Mouse (Mus musculus): Measurements from ENCODE around the gene Mau2.
"Not testable (repeated sequence)": the region's sequence is repeated elsewhere in the genome, so short reads cannot be mapped to it uniquely, and the experiment has no call there.

Gene Mau2

GRCm38 (mm10) chr8:70023596-70023995, 18.9 kb downstream of the Mau2 start:
- DNase-seq (ENCODE audit: low spot score) = no peak

DNA sequence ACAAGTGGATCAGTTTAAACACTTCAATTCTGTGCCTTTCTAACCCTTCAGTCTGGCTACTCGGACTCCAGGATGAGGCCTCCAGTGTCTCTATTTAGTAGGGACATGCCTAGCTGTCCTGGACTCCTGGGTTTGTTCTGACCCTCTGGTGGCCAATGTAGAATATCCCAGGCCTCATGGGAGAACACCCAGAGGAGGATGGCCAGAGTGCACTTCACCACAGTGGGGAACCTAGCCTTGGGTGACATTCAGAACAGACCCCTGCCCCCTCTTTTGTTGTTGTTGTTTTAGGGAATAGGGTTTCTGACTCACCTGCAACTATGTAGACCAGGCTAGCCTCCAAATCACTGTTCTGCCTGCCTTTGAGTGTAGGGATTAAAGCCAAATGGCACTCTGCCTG, 27.5 kb downstream of the Mau2 start:
- DNase-seq (ENCODE audit: low spot score) = no peak

- no peak for DNase-seq (ENCODE audit: low spot score)
Measured at GRCm38 (mm10) chr8:70012763-70013162, 29.8 kb downstream of the Mau2 start.

GRCm38 (mm10) chr8:70012350-70012749, 30.2 kb downstream of the Mau2 start:
- DNase-seq (ENCODE audit: low spot score) = no peak

GRCm38 (mm10) chr8:70010796-70011195, 31.7 kb downstream of the Mau2 start:
- DNase-seq (ENCODE audit: low spot score) = not testable (repeated sequence)

GRCm38 (mm10) chr8:70005178-70005577, 37.4 kb downstream of the Mau2 start:
- no peak for DNase-seq (ENCODE audit: low spot score)

- DNase-seq (ENCODE audit: low spot score) = no peak
Measured at GRCm38 (mm10) chr8:70004345-70004744, 38.2 kb downstream of the Mau2 start.

GRCm38 (mm10) chr8:70003204-70003657, 39.3 kb downstream of the Mau2 start:
- no peak for DNase-seq (ENCODE audit: low spot score)

DNA sequence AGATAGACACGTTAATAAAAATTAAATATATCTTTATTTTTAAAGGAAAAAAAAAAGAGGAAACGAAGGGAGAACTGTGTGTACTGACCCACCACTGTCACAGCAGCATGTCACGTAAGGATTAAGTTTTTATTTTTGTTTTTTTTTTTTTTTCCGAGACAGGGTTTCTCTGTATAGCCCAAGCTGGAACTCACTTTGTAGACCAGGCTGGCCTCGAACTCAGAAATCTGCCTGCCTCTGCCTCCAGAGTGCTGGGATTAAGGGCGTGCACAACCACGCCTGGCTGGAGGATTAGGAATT, 40.7 kb downstream of the Mau2 start:
- not testable (repeated sequence) for DNase-seq (ENCODE audit: low spot score)

DNA sequence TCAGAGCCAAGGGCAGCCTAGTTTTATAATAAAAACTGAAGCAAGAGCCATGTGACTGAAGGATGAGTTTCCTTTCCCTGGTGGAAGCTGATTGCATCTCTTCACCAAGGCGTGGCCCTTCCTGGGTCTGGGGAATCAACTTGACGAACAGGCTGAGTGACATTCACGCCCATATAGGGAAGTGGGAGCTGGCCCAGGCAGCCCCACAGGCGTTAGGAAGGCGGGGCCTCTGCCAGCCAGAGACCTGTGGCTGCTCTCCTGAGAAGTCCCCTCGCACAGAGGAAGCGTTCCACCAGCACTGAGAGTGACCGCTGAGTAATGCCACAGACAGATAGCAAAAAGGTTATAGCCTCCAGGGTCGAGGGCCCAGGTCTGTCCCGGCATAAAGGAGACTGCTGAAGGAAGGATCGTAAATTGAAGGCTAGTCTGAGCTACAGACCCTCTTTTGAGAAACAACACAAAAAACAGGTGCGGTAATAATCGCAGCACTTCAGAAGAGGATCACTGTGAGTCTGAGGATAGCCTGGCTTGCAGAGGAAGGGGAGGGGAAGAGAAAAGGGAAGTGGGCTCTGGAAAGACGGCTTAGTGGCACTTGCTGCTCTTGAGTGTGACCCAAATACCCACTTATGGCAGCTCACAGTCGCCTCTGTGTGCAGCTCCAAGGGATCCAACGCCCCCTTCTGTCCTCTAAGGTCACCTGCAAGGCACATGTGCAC, 41.2 kb downstream of the Mau2 start:
- DNase-seq (ENCODE audit: low spot score) = peak; percentile 90

- DNase-seq (ENCODE audit: low spot score) = no peak
Measured at GRCm38 (mm10) chr8:70000226-70000625, 42.3 kb downstream of the Mau2 start.

DNA sequence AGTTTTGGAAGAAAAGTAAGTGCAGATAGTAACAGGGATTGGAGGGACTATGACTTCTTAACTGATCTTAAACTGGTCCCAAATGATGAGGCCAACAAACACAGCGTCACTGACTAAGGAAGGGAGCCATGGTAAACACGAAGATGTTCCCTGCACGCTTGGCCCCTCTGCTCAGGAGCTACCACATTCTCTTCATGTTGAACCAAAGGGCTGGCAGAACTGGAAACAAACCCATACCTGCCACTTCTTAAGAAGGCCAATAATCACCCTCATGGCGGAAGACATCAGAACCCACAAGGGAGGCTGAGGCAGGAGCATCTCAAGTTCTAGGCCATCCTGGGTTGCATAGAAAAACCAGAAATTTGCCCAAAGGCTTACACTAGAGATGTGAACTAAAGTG, 43.3 kb downstream of the Mau2 start:
- DNase-seq (ENCODE audit: low spot score) = no peak

DNA sequence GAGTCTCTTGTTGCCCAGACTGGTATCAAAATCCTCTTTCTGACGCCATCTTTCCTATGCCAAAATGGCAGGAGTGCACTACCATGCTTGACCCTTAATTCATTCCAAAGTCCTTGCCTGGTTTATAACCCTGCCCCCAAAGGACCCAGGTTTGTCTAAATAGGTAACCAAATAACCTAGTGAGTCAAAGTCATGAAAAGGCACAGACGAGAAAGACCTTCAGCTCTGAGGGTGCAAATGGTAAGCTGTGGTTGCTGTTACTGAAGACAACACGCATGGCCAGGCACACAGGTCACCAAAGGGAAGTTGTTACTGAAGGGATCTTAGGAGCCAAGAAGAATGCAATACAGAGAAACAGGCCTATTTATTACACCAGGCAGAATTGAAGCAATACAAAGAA, 43.8 kb downstream of the Mau2 start:
- no peak for DNase-seq (ENCODE audit: low spot score)

DNA sequence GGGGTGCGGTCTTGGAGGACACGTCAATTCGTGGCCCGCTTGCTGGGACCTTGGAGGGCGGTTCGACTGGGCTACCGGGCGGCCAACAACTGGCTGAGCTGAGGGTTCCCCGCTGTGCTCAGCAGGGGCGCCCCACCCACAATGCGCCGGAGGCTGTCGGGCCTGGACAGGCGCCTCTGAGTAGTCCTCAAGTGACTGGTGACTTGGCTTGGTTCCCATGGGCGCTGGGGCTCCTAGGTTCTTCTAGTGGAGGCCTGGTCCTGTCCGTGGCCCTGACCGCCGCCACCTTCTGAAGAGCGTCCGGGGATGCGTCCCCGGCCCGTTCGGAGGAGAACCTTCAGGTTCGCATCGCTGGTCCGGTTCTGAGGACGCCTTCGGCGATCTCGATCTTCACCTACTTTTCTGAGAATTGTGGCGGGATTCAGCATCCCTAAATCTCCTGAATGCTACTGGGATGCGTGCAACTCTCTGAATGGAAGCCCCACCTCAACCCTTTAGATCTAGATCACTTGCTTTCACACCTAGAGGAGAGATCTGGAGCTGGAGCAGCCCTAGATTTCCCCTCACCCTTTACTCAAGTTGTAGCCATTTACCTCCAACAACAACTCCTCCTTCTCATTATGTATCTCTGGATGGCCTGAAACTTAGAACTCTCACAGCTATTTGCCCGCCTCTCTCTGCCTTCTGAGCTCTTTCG, 45.8 kb downstream of the Mau2 start:
- DNase-seq (ENCODE audit: low spot score) = no peak

GRCm38 (mm10) chr8:69995776-69996588, 46.6 kb downstream of the Mau2 start, which contains the start of gene Gatad2a:
Gene Gatad2a (minus strand): TSS chr8:69996384.
- DNase-seq (ENCODE audit: low spot score) = peak; percentile 100

DNA sequence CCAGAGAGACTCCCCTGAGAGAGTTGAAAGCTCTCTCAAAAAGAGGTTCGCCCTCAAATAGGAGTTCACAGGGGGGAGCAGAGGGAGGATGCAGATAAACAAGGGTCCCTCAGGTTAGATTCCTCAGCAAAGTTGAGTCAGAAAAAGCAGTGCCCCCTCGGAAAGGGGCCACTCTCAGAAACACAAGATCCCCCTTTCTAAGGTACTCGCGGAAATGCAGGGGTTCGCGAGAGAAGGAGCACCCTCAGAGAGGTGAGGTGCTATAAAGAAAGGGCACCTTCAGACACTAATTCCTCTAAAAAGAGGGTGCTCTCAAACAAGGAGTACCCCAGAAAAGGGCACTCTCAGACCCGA, 47.1 kb downstream of the Mau2 start:
- no peak for DNase-seq (ENCODE audit: low spot score)

GRCm38 (mm10) chr8:69988936-69989335, 53.6 kb downstream of the Mau2 start:
- DNase-seq (ENCODE audit: low spot score) = not testable (repeated sequence)

DNA sequence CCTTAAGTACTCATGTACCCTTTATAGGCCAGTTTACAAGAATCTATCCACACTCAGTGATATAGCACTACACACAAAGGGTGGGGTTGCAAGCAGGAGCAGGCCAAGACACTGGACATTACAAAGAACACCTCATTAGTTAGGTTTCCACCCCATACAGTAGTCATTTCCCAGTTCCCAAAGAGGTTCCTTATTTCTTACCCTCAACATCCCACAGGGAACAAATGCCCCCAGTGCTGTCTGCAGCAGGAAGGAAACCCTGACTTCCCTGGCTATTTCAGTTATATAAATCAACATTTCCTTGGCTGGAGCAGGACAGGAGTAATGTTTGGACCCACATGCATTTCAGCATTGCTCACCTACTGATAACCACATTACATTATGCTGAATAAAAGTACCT, 54.8 kb downstream of the Mau2 start:
- no peak for DNase-seq (ENCODE audit: low spot score)

GRCm38 (mm10) chr8:69984876-69985553, 57.5 kb downstream of the Mau2 start:
- DNase-seq (ENCODE audit: low spot score) = no peak

- no peak for DNase-seq (ENCODE audit: low spot score)
Measured at GRCm38 (mm10) chr8:69978456-69978855, 64.1 kb downstream of the Mau2 start.

GRCm38 (mm10) chr8:69974806-69975205, 67.7 kb downstream of the Mau2 start:
- DNase-seq (ENCODE audit: low spot score) = no peak

DNA sequence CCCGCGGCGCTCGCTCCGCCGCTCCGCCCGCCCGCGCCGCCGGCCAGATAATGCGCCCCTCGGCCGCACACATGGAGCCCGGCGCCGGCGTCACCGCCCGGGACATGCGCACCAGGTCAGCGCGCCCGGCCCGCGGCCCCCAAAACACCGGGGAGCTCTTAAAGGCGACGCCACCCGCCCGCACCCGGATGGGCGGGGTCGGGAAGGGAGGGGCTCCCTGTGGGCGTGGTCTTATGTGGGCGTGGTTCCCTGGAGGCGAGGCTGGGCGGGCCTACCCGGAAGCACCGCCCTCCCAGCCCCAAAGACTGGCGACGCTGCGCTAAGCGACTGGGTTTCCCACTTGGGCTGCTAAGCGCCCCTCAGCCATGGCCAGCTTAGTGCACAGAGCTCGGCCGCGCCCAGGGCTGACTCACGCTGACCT, 68.3 kb downstream of the Mau2 start:
- peak; percentile 95 for DNase-seq (ENCODE audit: low spot score)

Data from urinary bladder, postnatal 14 days (tissue).